Mouse (Mus musculus): Measurements from ENCODE around the gene Tmem123. TPM values are rescaled to one million over a fixed set of nuclear protein-coding genes. Genes with fewer than 3 reads are reported as not detected.

Tmem123 gene
- polyA plus RNA-seq, 1 experiment from 2014 or later = 140 TPM

GRCm38 (mm10) chr9:7790580-7791084 is 26.8 kb downstream of the Tmem123 start:
- H3K9ac ChIP-seq (ENCODE audit: low read length) = no peak overlapping the region
- H3K4me3 ChIP-seq (ENCODE audit: low read depth, low read length) = no peak overlapping the region
- 93% methylated on average over 11 of the region's 11 CpGs for WGBS
- H3K27me3 ChIP-seq (ENCODE audit: control insufficient read depth, insufficient read depth, low read length) = no peaks in the 10 kb centered on the region
- H3K27ac ChIP-seq (ENCODE audit: low read depth, low read length) = no peak overlapping the region
- no peak for DNase-seq (ENCODE audit: low spot score, missing footprints)
- ATAC-seq (ENCODE audit: low FRiP score) = no peak
- H3K4me2 ChIP-seq = no peak overlapping the region
- peaks cover 6% of the 10 kb centered on the region for H3K36me3 ChIP-seq (ENCODE audit: control insufficient read depth, insufficient read depth, low read length)
- H3K4me1 ChIP-seq (ENCODE audit: control insufficient read depth, insufficient read depth, low read length) = no peaks in the 10 kb centered on the region
- H3K9me3 ChIP-seq (ENCODE audit: control insufficient read depth, low read length) = no peaks in the 10 kb centered on the region

- H3K4me3 ChIP-seq (ENCODE audit: low read depth, low read length) = no peak overlapping the region
- no peaks in the 10 kb centered on the region for H3K9me3 ChIP-seq (ENCODE audit: control insufficient read depth, low read length)
- H3K27me3 ChIP-seq (ENCODE audit: control insufficient read depth, insufficient read depth, low read length) = no peaks in the 10 kb centered on the region
- no peaks in the 10 kb centered on the region for H3K4me1 ChIP-seq (ENCODE audit: control insufficient read depth, insufficient read depth, low read length)
- WGBS = 89% methylated on average over 2 of the region's 2 CpGs
- no peak overlapping the region for H3K27ac ChIP-seq (ENCODE audit: low read depth, low read length)
- no peak overlapping the region for H3K9ac ChIP-seq (ENCODE audit: low read length)
- DNase-seq (ENCODE audit: low spot score, missing footprints) (no peak), ATAC-seq (ENCODE audit: low FRiP score) (no peak)
- H3K4me2 ChIP-seq = no peak overlapping the region
- peaks cover 4% of the 10 kb centered on the region; the same call in 1 of the 2 replicates for H3K36me3 ChIP-seq (ENCODE audit: control insufficient read depth, insufficient read depth, low read length)
Observed at GRCm38 (mm10) chr9:7793561-7793960, 29.7 kb downstream of the Tmem123 start.

GRCm38 (mm10) chr9:7795581-7795980 is 31.7 kb downstream of the Tmem123 start:
- ATAC-seq (ENCODE audit: low FRiP score) (no peak), DNase-seq (ENCODE audit: low spot score, missing footprints) (peak; percentile 81)
- Histone ChIP-seq H3K4me3 (ENCODE audit: low read depth, low read length) (no peak overlapping the region), H3K36me3 (ENCODE audit: control insufficient read depth, insufficient read depth, low read length) (peaks cover 4% of the 10 kb centered on the region; the same call in 1 of the 2 replicates), H3K9ac (ENCODE audit: low read length) (no peak overlapping the region), H3K27ac (ENCODE audit: low read depth, low read length) (no peak overlapping the region), H3K4me1 (ENCODE audit: control insufficient read depth, insufficient read depth, low read length) (no peaks in the 10 kb centered on the region), H3K4me2 (no peak overlapping the region), H3K27me3 (ENCODE audit: control insufficient read depth, insufficient read depth, low read length) (no peaks in the 10 kb centered on the region), H3K9me3 (ENCODE audit: control insufficient read depth, low read length) (no peaks in the 10 kb centered on the region)

GRCm38 (mm10) chr9:7796129-7796864 is 32.5 kb downstream of the Tmem123 start:
- ATAC-seq (ENCODE audit: low FRiP score) (peak; percentile 38; the same call in 1 of the 2 replicates), DNase-seq (ENCODE audit: low spot score, missing footprints) (peak; percentile 77)
- Histone ChIP-seq H3K9ac (ENCODE audit: low read length) (no peak overlapping the region), H3K27ac (ENCODE audit: low read depth, low read length) (no peak overlapping the region), H3K4me3 (ENCODE audit: low read depth, low read length) (no peak overlapping the region), H3K4me2 (no peak overlapping the region), H3K27me3 (ENCODE audit: control insufficient read depth, insufficient read depth, low read length) (no peaks in the 10 kb centered on the region), H3K9me3 (ENCODE audit: control insufficient read depth, low read length) (no peaks in the 10 kb centered on the region), H3K36me3 (ENCODE audit: control insufficient read depth, insufficient read depth, low read length) (peaks cover 4% of the 10 kb centered on the region; the same call in 1 of the 2 replicates), H3K4me1 (ENCODE audit: control insufficient read depth, insufficient read depth, low read length) (no peaks in the 10 kb centered on the region)
- 75% methylated on average over 6 of the region's 6 CpGs for WGBS

DNA sequence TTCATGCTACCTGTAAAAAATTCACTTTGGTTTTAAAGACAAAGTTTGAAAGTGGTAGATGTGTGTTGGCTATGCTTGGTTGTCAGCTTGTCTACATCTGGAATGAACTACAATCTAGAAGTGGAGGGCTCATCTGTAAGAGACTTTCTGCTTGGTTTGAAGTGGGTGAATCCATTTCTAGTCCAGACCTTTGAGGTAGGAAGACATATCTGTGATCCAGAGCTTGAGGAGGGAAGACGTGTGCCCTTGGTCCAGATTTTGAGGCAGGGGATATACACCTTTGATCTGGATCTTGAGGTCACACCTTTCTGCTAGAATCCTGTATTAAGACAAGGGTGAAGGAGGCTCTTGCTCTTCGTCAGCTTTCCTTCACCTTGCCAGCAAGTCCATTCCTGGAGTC is 33.7 kb downstream of the Tmem123 start:
- Histone ChIP-seq H3K4me1 (ENCODE audit: control insufficient read depth, insufficient read depth, low read length) (no peaks in the 10 kb centered on the region), H3K27me3 (ENCODE audit: control insufficient read depth, insufficient read depth, low read length) (no peaks in the 10 kb centered on the region), H3K9ac (ENCODE audit: low read length) (no peak overlapping the region), H3K9me3 (ENCODE audit: control insufficient read depth, low read length) (no peaks in the 10 kb centered on the region), H3K4me3 (ENCODE audit: low read depth, low read length) (no peak overlapping the region), H3K4me2 (no peak overlapping the region), H3K27ac (ENCODE audit: low read depth, low read length) (no peak overlapping the region), H3K36me3 (ENCODE audit: control insufficient read depth, insufficient read depth, low read length) (peaks cover under 1% of the 10 kb centered on the region; the same call in 1 of the 2 replicates)
- ATAC-seq (ENCODE audit: low FRiP score) = no peak
- WGBS = 87% methylated on average over 2 of the region's 2 CpGs
- DNase-seq (ENCODE audit: low spot score, missing footprints) = no peak

GRCm38 (mm10) chr9:7798555-7798954 is 34.7 kb downstream of the Tmem123 start:
- DNase-seq (ENCODE audit: low spot score, missing footprints) = no peak
- Histone ChIP-seq H3K9me3 (ENCODE audit: control insufficient read depth, low read length) (no peaks in the 10 kb centered on the region), H3K27ac (ENCODE audit: low read depth, low read length) (no peak overlapping the region), H3K4me3 (ENCODE audit: low read depth, low read length) (no peak overlapping the region), H3K36me3 (ENCODE audit: control insufficient read depth, insufficient read depth, low read length) (no peaks in the 10 kb centered on the region), H3K4me2 (no peak overlapping the region), H3K4me1 (ENCODE audit: control insufficient read depth, insufficient read depth, low read length) (no peaks in the 10 kb centered on the region), H3K9ac (ENCODE audit: low read length) (no peak overlapping the region), H3K27me3 (ENCODE audit: control insufficient read depth, insufficient read depth, low read length) (no peaks in the 10 kb centered on the region)
- ATAC-seq (ENCODE audit: low FRiP score) = peak; percentile 33; the same call in 1 of the 2 replicates
- WGBS = 85% methylated on average over 3 of the region's 3 CpGs

DNA sequence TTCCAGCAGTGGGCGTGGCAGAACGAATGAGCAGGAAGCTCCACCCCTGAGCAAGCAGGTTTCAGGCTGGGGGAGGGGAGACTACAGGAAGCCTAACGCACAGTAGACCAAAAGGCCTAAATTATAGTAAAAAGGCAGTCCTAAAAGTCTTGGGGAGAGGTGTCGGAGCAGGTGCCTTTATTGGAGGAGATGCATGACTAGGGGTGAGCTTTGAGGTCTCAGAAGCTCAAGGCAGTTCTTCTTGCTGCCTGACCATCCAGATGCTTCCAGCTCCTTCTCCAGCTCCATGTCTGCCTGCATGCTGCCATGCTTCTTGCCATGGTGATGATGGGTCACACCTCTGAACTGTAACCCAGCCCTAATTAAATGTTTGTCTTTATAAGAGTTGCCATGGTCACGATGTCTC is 41.3 kb downstream of the Tmem123 start:
- 62% methylated on average over 4 of the region's 5 CpGs for WGBS

GRCm38 (mm10) chr9:7822758-7823157 is 58.9 kb downstream of the Tmem123 start:
- ATAC-seq (ENCODE audit: low FRiP score) (no peak), DNase-seq (ENCODE audit: low spot score, missing footprints) (no peak)
- Histone ChIP-seq H3K36me3 (ENCODE audit: control insufficient read depth, insufficient read depth, low read length) (no peaks in the 10 kb centered on the region; the same call in 1 of the 2 replicates), H3K4me1 (ENCODE audit: control insufficient read depth, insufficient read depth, low read length) (no peaks in the 10 kb centered on the region), H3K9ac (ENCODE audit: low read length) (no peak overlapping the region), H3K4me2 (no peak overlapping the region), H3K9me3 (ENCODE audit: control insufficient read depth, low read length) (no peaks in the 10 kb centered on the region), H3K27ac (ENCODE audit: low read depth, low read length) (no peak overlapping the region), H3K4me3 (ENCODE audit: low read depth, low read length) (no peak overlapping the region), H3K27me3 (ENCODE audit: control insufficient read depth, insufficient read depth, low read length) (no peaks in the 10 kb centered on the region)
- WGBS = 82% methylated on average over 3 of the region's 3 CpGs

More for the DNA sequence above, 41.3 kb downstream of the Tmem123 start:
- Histone ChIP-seq H3K27me3 (ENCODE audit: control insufficient read depth, insufficient read depth, low read length) (no peaks in the 10 kb centered on the region), H3K36me3 (ENCODE audit: control insufficient read depth, insufficient read depth, low read length) (no peaks in the 10 kb centered on the region), H3K9me3 (ENCODE audit: control insufficient read depth, low read length) (no peaks in the 10 kb centered on the region), H3K4me1 (ENCODE audit: control insufficient read depth, insufficient read depth, low read length) (no peaks in the 10 kb centered on the region), H3K27ac (ENCODE audit: low read depth, low read length) (no peak overlapping the region), H3K9ac (ENCODE audit: low read length) (no peak overlapping the region), H3K4me3 (ENCODE audit: low read depth, low read length) (no peak overlapping the region), H3K4me2 (no peak overlapping the region)
- ATAC-seq (ENCODE audit: low FRiP score) = peak; percentile 44; the same call in 1 of the 2 replicates
- DNase-seq (ENCODE audit: low spot score, missing footprints) = no peak

DNA sequence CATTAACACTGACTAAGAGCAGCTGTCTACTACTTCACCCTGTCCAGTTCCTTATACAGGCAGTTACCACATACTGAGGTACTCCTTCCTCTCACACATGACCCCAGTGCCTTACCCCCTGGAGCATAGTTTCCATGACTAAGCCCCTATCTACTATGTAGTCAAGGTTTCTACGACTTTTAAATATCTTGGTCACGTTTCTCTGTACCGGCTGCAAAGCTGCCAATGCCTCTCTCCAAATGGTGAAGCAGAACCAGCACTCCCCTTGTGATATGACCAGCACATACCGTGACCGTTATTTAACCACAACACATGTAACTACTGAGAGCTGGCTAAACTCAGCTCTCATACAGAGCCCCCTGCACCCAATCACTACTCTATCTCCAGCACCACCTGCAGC is 61.1 kb downstream of the Tmem123 start:
- Histone ChIP-seq H3K9me3 (ENCODE audit: control insufficient read depth, low read length) (no peaks in the 10 kb centered on the region), H3K27ac (ENCODE audit: low read depth, low read length) (no peak overlapping the region), H3K4me2 (no peak overlapping the region), H3K9ac (ENCODE audit: low read length) (no peak overlapping the region), H3K4me3 (ENCODE audit: low read depth, low read length) (no peak overlapping the region), H3K4me1 (ENCODE audit: control insufficient read depth, insufficient read depth, low read length) (no peaks in the 10 kb centered on the region), H3K27me3 (ENCODE audit: control insufficient read depth, insufficient read depth, low read length) (no peaks in the 10 kb centered on the region), H3K36me3 (ENCODE audit: control insufficient read depth, insufficient read depth, low read length) (no peaks in the 10 kb centered on the region)
- DNase-seq (ENCODE audit: low spot score, missing footprints) (no peak), ATAC-seq (ENCODE audit: low FRiP score) (no peak)
- 94% methylated on average over 5 of the region's 5 CpGs for WGBS

All from midbrain, embryonic 11.5 days (tissue).